Mouse (Mus musculus) embryonic facial prominence, embryonic 10.5 days (tissue): ENCODE data around the gene Nos2. TPM values are rescaled to one million over a fixed set of nuclear protein-coding genes. Genes with fewer than 3 reads are reported as not detected.

ENCODE experiments used
- DNase-seq: peaks from one replicate; pipeline ENCODE4 v3.0.0-alpha.2; 2017; ENCODE audit warnings: low spot score
- H3K27ac ChIP-seq: fragments of 300-500 bp; sonication (generic); replicated peaks from 2 replicates; pipeline ENCODE4 v1.5.1; 2016; ENCODE audit warnings: mild to moderate bottlenecking
- H3K27me3 ChIP-seq: fragments of 300-500 bp; sonication (generic); replicated peaks from 2 replicates; pipeline ENCODE4 v1.6.1; 2016; ENCODE audit warnings: low read depth, mild to moderate bottlenecking; ENCODE audit not compliant: poor library complexity, severe bottlenecking
- H3K36me3 ChIP-seq: fragments of 300-500 bp; sonication (generic); replicated peaks from 2 replicates; pipeline ENCODE4 v1.6.1; 2016; ENCODE audit warnings: mild to moderate bottlenecking, moderate library complexity
- H3K4me1 ChIP-seq: fragments of 300-500 bp; sonication (generic); 2 replicates; pipeline ENCODE4 v1.6.1; 2016
- H3K4me3 ChIP-seq: fragments of 300-500 bp; sonication (generic); 2 replicates; pipeline ENCODE4 v1.5.1; 2016; ENCODE audit warnings: mild to moderate bottlenecking, moderate library complexity
- H3K9me3 ChIP-seq: fragments of 300-500 bp; sonication (generic); 2 replicates; pipeline ENCODE4 v1.6.1; 2016; ENCODE audit warnings: mild to moderate bottlenecking
- WGBS: fragments of 180-500 bp; shearing (Covaris S2); methylation state at CpG from one replicate; pipeline ENCODE4 v1.1.7; 2016; 5-methylcytosine and 5-hydroxymethylcytosine counted together
- polyA plus RNA-seq: library from polyadenylated mRNA; unstranded; fragments of >200 nt; fragmentation: Nextera tagmentation; extraction: Ambion mirVana; gene quantifications from 2 replicates; pipeline ENCODE4 v1.2.1, GENCODE M21; 2016

The Nos2 gene
- polyA plus RNA-seq, 1 experiment from 2014 or later: 1.3 TPM

DNA sequence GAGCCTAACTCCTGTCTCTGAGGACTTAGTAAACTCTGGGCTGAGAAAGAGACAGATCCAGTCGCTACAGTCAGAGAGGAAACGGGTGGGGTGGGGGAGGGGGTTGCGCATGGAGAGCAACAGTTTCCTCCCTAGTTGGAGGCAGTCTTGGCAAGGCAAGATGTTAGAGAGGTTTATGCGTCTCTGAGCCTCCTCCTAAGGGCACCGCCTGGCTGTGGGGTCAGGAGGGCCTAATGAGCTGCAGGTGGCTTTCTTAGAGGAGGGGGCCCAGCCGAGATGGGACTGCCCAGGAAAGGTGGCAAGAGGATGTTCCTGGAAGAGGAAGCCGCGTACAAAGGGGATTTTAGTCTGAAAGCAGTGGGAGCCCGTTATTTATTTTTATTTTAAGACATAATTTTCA, 3.5 kb downstream of the Nos2 start:
- peaks cover 72% of the 10 kb centered on the region for H3K27me3 ChIP-seq
- H3K4me3 ChIP-seq: peak overlapping the region; percentile 23; the same call in 1 of the 2 replicates
- 4% methylated on average over 9 of the region's 9 CpGs for WGBS
- no peaks in the 10 kb centered on the region for H3K36me3 ChIP-seq
- H3K27ac ChIP-seq: no peak overlapping the region
- peaks cover 27% of the 10 kb centered on the region for H3K4me1 ChIP-seq
- H3K9me3 ChIP-seq: no peaks in the 10 kb centered on the region
- DNase-seq: peak; percentile 53

DNA sequence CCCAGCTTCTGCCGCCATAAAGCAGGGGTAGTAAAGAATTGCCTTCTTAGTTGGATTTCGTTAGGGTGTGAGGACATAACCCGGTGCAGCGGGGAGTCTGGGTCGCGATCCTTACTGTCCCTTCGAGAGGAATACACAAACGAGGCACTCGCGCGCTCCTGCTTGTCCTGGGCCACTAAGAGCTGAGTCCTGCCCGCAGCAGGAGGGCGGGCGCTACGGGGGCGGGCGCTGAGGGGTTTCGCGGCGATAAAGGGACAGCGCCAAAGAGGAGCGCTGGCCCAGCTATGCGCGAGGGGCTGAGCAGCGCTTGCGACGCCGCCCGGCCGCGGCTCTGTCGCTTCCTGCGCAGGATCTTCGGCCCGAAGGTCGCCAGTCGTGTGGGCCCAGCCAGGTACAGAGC, 4.3 kb downstream of the Nos2 start:
- peak; percentile 73 for DNase-seq
- H3K4me3 ChIP-seq: peak overlapping the region; percentile 60
- H3K36me3 ChIP-seq: no peaks in the 10 kb centered on the region
- WGBS: under 1% methylated on average over 37 of the region's 37 CpGs
- H3K27me3 ChIP-seq: peaks cover 72% of the 10 kb centered on the region
- H3K9me3 ChIP-seq: no peaks in the 10 kb centered on the region
- peaks cover 27% of the 10 kb centered on the region for H3K4me1 ChIP-seq
- H3K27ac ChIP-seq: peak overlapping the region; percentile 48

DNA sequence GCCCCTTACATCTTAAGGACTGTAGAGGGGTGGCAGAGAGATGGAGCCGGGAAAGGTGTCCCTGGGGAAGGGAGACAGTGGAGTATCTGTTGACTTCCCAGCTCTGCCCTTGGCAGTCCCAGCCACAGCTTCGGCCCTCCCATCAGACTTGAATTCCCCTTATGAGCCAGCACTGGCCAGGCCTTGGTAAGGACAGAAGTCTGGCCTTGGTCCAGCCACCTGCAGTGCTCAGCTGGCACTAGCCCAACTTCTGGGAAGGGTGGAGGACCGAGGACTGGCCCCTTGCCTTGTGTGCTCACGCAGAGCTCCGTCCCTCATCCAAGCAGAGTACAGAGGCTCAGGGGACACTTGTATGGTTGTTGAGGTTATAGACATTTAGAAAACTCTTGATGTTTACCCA, 8.8 kb downstream of the Nos2 start:
- Histone ChIP-seq H3K4me1 (peaks cover 21% of the 10 kb centered on the region), H3K27ac (no peak overlapping the region), H3K27me3 (peaks cover 36% of the 10 kb centered on the region), H3K36me3 (no peaks in the 10 kb centered on the region), H3K9me3 (no peaks in the 10 kb centered on the region), H3K4me3 (no peak overlapping the region)
- no peak for DNase-seq
- 95% methylated on average over 5 of the region's 5 CpGs for WGBS

DNA sequence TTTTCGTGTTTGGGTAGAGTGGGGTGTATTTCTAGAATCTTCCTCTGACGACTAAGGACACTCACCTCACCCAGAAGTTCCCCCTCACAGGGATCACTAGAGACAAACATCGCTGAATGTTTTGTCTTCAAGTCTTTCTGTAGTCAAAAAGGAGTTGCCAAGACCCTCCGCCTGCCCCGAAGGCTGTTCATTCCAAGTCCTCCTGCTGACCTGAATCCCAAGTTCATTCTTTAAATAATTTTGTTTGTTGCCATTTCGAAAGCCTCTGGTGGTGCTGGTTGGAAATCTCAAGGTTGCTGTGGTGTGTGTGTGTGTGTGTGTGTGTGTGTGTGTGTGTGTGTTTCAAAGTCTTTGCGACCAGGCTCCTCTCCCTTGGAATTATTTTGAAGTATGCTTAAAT, 13.7 kb downstream of the Nos2 start:
- Histone ChIP-seq H3K27ac (0 out of 2 replicates have a peak overlapping the region, but pooled peaks have one; percentile 24), H3K36me3 (no peaks in the 10 kb centered on the region)

DNA sequence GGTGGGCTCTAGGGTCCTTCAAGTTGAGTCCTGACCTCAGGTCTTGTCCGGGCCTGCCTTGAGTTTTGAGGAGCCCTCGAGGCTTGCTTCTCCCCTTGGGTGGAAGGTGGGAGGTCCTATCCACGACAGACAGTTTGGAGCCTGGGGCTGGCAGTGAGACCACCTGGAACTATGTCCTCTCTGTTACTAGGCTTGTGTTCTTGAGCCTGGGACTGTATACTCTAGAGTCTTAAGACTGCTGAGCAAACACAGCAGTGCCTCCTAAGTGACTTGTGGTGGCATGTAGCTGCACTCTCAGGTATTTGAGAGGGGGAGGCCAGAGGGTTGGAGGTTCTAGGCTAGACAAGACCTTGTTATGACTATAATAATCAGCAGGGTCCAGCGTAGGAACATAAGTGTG, 14.1 kb downstream of the Nos2 start:
- Histone ChIP-seq H3K27ac (peak overlapping the region; percentile 24; the same call in 1 of the 2 replicates), H3K36me3 (no peaks in the 10 kb centered on the region), H3K9me3 (no peaks in the 10 kb centered on the region), H3K4me3 (no peak overlapping the region), H3K4me1 (peaks cover 8% of the 10 kb centered on the region), H3K27me3 (no peaks in the 10 kb centered on the region)
- DNase-seq: no peak
- 77% methylated on average over 4 of the region's 4 CpGs for WGBS

More for the DNA sequence above, 13.7 kb downstream of the Nos2 start:
- Histone ChIP-seq H3K4me3 (no peak overlapping the region), H3K4me1 (peaks cover 8% of the 10 kb centered on the region), H3K9me3 (no peaks in the 10 kb centered on the region), H3K27me3 (no peaks in the 10 kb centered on the region)
- DNase-seq: no peak
- 77% methylated on average over 7 of the region's 7 CpGs for WGBS

DNA sequence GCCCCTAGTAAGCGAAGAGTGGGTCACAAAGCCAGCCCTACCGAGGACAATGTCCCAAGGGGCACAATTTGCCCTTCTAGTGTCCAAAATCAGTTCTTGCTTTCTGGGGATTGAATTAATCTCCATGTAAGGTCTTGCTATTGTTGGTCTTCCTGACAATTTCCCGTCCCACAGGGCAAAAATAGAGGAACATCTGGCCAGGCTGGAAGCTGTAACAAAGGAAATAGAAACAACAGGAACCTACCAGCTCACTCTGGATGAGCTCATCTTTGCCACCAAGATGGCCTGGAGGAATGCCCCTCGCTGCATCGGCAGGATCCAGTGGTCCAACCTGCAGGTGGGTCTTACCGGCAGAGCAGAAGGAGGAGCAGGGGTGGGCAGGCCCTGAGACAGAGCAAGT, 14.6 kb downstream of the Nos2 start:
- Histone ChIP-seq H3K4me3 (no peak overlapping the region), H3K27ac (0 out of 2 replicates have a peak overlapping the region, but pooled peaks have one; percentile 24), H3K9me3 (no peaks in the 10 kb centered on the region), H3K36me3 (no peaks in the 10 kb centered on the region), H3K4me1 (peaks cover 8% of the 10 kb centered on the region), H3K27me3 (no peaks in the 10 kb centered on the region)
- WGBS: 86% methylated on average over 6 of the region's 6 CpGs
- DNase-seq: no peak

DNA sequence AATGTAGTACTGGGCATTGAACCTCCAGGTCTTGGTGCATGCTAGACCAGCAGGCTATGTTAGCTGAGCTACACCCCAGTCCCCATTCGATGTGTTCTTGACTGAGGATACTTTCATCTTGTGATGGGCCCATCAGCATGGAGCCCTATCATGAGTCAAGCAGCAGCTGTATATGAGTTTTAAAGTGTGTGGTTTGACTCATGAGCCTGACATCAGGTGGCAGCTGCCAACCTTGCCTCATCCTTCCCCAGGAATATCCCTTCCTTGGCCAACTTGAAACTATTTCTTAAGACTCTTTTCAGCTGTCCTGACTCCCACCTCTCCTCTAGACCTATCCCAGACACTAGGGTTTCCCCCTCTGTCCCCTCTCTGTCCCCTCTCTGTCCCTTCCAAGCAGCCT, 22.5 kb downstream of the Nos2 start:
- no peak overlapping the region for H3K4me3 ChIP-seq
- no peaks in the 10 kb centered on the region for H3K36me3 ChIP-seq
- no peaks in the 10 kb centered on the region for H3K9me3 ChIP-seq
- H3K4me1 ChIP-seq: 0 out of 2 replicates have a peak, but pooled peaks cover 3% of the 10 kb centered on the region
- H3K27ac ChIP-seq: no peak overlapping the region
- no peaks in the 10 kb centered on the region for H3K27me3 ChIP-seq
- no peak for DNase-seq
- 94% methylated on average over 1 of the region's 1 CpGs for WGBS

DNA sequence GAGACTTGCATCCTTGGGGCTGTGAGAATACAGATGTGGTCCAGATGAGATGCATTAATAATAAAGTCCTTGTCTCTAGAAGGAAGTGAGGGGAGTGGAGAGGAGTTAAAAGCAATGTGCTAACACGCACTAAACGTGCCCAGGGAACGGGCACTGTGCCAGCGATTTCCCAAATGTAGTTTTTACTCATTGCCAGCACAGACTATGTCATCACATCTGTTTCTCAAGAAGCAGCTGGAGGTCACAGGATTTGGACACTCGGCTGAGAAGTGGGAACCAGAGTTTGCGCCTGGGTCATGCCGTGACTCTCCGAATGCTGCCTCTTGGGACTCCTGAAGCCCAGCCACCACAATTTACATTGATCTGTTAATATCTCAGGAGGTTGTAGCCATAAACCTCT, 29.8 kb downstream of the Nos2 start:
- H3K36me3 ChIP-seq: no peaks in the 10 kb centered on the region
- WGBS: 90% methylated on average over 8 of the region's 8 CpGs
- no peak for DNase-seq

DNA sequence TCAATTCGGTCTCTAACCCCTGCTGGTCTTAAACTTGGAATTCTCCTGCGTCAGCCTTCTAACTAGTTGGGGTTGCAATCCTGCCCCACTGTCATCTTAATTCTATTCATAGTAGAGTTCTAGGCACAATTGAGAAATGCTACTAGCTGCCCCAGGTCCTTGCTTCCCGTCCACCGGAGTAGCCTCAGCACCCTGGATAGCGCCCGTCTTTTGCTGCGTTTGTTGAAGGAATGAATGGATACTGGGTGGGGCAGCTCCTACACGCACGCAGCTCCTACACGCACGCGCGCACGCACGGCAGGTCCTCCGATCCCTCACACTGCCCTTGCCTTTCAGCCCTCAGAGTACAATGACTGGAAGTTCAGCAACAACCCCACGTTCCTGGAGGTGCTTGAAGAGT, 31.9 kb downstream of the Nos2 start:
- Histone ChIP-seq H3K36me3 (no peaks in the 10 kb centered on the region), H3K27me3 (peaks cover 31% of the 10 kb centered on the region), H3K4me3 (peak overlapping the region; percentile 29; the same call in 1 of the 2 replicates)

More for the DNA sequence above, 29.8 kb downstream of the Nos2 start:
- Histone ChIP-seq H3K9me3 (no peaks in the 10 kb centered on the region), H3K27ac (no peak overlapping the region), H3K27me3 (peaks cover 21% of the 10 kb centered on the region), H3K4me3 (no peak overlapping the region), H3K4me1 (peaks cover 4% of the 10 kb centered on the region)

DNA sequence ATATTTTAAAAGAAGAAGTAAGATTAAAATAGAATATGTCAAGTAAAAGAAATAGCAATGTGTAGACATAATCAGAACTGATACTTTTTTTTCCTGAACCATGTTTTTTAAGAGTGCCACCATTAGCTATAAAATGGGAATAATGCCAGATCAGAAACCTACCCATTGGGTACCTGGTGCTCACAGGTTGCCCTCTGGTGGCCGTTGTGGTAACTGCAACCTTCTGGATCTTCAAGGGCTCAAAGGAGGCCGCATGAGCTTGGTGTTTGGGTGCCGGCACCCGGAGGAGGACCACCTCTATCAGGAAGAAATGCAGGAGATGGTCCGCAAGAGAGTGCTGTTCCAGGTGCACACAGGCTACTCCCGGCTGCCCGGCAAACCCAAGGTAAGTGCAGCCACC, 35.7 kb downstream of the Nos2 start:
- Histone ChIP-seq H3K36me3 (no peaks in the 10 kb centered on the region), H3K27ac (no peak overlapping the region), H3K9me3 (no peaks in the 10 kb centered on the region), H3K4me1 (peaks cover 4% of the 10 kb centered on the region), H3K4me3 (no peak overlapping the region), H3K27me3 (peaks cover 31% of the 10 kb centered on the region)
- peak; percentile 77 for DNase-seq
- 11% methylated on average over 7 of the region's 7 CpGs for whole genome bisulfite sequencing

More for the DNA sequence above, 31.9 kb downstream of the Nos2 start:
- WGBS: 8% methylated on average over 17 of the region's 17 CpGs
- no peak overlapping the region for H3K27ac ChIP-seq
- no peaks in the 10 kb centered on the region for H3K9me3 ChIP-seq
- peaks cover 4% of the 10 kb centered on the region for H3K4me1 ChIP-seq
- peak; percentile 80 for DNase-seq

DNA sequence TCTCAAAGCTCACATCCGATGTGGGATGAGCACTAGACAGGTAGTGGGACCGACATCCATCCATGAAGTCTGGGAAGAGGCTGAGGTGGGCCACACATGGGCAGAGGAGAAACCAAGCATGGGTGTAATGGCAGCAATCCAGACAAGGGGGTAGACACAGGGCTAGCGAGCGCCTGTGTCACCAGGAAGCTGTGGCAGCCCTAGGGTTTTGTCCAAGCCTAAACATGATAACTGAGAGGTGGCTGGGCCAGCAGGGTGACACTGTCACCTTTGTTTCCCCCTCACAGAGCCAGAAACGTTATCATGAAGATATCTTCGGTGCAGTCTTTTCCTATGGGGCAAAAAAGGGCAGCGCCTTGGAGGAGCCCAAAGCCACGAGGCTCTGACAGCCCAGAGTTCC, 38.8 kb downstream of the Nos2 start:
- Histone ChIP-seq H3K27ac (no peak overlapping the region), H3K36me3 (no peaks in the 10 kb centered on the region), H3K9me3 (no peaks in the 10 kb centered on the region), H3K27me3 (peaks cover 10% of the 10 kb centered on the region), H3K4me3 (no peak overlapping the region), H3K4me1 (no peaks in the 10 kb centered on the region; the same call in 1 of the 2 replicates)
- 72% methylated on average over 8 of the region's 8 CpGs for WGBS
- DNase-seq: no peak

DNA sequence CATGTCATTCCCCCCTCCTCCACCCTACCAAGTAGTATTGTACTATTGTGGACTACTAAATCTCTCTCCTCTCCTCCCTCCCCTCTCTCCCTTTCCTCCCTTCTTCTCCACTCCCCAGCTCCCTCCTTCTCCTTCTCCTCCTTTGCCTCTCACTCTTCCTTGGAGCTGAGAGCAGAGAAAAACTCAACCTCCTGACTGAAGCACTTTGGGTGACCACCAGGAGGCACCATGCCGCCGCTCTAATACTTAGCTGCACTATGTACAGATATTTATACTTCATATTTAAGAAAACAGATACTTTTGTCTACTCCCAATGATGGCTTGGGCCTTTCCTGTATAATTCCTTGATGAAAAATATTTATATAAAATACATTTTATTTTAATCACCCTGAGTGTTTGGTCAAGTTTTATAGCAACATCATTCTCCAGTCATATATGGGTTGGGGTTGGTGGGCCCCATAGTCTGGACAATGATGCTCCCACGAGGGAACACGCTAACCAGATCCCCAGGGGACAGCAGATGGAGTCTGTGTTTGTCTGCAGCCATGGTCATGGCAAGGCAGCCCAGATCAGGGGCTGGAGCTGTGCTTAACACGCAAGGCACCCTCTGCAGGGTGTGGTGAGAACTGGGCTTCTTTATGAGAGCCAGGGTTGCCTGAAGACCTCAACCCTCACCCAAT, 39.4 kb downstream of the Nos2 start:
- peaks cover 10% of the 10 kb centered on the region for H3K27me3 ChIP-seq
- no peaks in the 10 kb centered on the region for H3K9me3 ChIP-seq
- WGBS: 69% methylated on average over 5 of the region's 5 CpGs
- no peaks in the 10 kb centered on the region; the same call in 1 of the 2 replicates for H3K4me1 ChIP-seq
- H3K4me3 ChIP-seq: no peak overlapping the region
- no peak overlapping the region for H3K27ac ChIP-seq
- H3K36me3 ChIP-seq: no peaks in the 10 kb centered on the region
- DNase-seq: no peak

DNA sequence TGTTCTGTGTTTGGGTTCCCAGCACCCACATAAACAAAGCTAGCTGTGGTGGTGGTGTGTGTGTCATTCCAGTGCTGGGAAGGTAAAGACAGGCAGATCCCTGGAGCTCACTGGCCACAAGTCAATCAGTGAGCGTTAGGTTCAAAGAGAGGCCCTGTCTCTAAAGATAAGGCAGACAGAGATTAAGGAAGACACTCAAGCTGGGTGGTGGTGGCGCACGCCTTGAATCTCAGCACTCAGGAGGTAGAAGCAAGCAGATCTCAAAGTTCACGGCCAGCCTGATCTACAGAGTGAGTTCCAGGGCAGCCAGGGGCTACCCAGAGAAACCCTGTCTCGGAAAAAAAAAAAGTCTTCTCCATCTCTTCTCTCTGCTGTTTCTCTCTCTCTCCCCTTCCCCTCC, 40.6 kb downstream of the Nos2 start:
- no peak for DNase-seq
- no peaks in the 10 kb centered on the region for H3K9me3 ChIP-seq
- H3K4me1 ChIP-seq: no peaks in the 10 kb centered on the region; the same call in 1 of the 2 replicates
- H3K27ac ChIP-seq: no peak overlapping the region
- peaks cover 10% of the 10 kb centered on the region for H3K27me3 ChIP-seq
- WGBS: 85% methylated on average over 5 of the region's 5 CpGs
- H3K4me3 ChIP-seq: no peak overlapping the region
- no peaks in the 10 kb centered on the region for H3K36me3 ChIP-seq
